Comparison of ENCODE assay signal across 12 mouse cellular contexts in the genomic region with DNA sequence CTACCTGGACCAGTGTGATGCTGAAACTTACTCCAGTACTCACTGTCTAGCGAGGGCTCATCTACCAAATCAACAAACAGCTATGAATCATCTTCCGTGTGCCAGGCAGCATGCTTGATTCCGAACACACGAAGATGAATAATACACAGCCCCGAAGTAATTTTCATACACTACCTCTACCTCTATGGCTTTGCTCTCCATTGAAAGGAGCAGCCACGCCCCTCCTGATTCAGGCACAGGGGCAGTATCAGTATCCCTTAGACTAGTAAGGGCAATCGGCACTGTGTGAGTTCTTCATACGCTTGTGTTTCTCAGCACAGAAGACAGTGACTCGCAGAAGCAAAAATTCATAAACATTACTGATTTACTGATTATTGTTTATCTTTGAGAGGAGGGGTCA. TPM values are rescaled to one million over a fixed set of nuclear protein-coding genes. Genes with fewer than 3 reads are reported as not detected.
DNase-seq lines count a peak whose midpoint lies in the region; ATAC-seq and TF ChIP-seq lines count a peak whose summit lies in the region.
"Had no signal": no experiment of that assay in that cellular context is flagged by ENCODE, and none has a peak within 500 bp of the region (broad histone marks: within the 10 kb centered on the region; RNA-seq: fewer than 3 reads in every experiment).

No protein-coding gene starts in this region.

- no peak for ATAC-seq in forebrain, postnatal 0 days
- no peak for ATAC-seq in forebrain, embryonic 11.5 days (replicated peaks; ENCODE audit: low FRiP score)
- ATAC-seq in limb, embryonic 12.5 days (ENCODE audit: insufficient number of reproducible peaks, insufficient read depth, low FRiP score, low TSS enrichment, low read depth): no peak
- peak; percentile 10; the same call in 1 of the 2 replicates for ATAC-seq in intestine, embryonic 16.5 days
- ATAC-seq in midbrain, postnatal 0 days (ENCODE audit: low FRiP score): no peak

- no peak overlapping the region for H3K27ac ChIP-seq in forebrain, postnatal 0 days (ENCODE audit: low read depth, low read length)
- no peak overlapping the region for H3K27ac ChIP-seq in forebrain, embryonic 11.5 days (ENCODE audit: low read depth, low read length)
- H3K27ac ChIP-seq in limb, embryonic 12.5 days: no peak overlapping the region
- no peak overlapping the region for H3K27ac ChIP-seq in limb, embryonic 10.5 days
- peak overlapping the region; percentile 82 for H3K27ac ChIP-seq in intestine, embryonic 16.5 days (ENCODE audit: low read length)
- no peak overlapping the region for H3K27ac ChIP-seq in midbrain, postnatal 0 days (ENCODE audit: low read depth, low read length)

- peaks cover 8% of the 10 kb centered on the region for H3K27me3 ChIP-seq in forebrain, postnatal 0 days (ENCODE audit: insufficient read depth, low read length)
- H3K27me3 ChIP-seq in forebrain, embryonic 11.5 days (ENCODE audit: control insufficient read depth, insufficient read depth, low read length): peaks cover 4% of the 10 kb centered on the region; the same call in 1 of the 2 replicates
- H3K27me3 ChIP-seq in limb, embryonic 12.5 days: peaks cover 28% of the 10 kb centered on the region
- peaks cover 31% of the 10 kb centered on the region for H3K27me3 ChIP-seq in limb, embryonic 10.5 days (ENCODE audit: low read depth, poor library complexity, severe bottlenecking)
- no peaks in the 10 kb centered on the region for H3K27me3 ChIP-seq in intestine, embryonic 16.5 days (replicated peaks; ENCODE audit: control insufficient read depth, insufficient read depth, low read length)
- peaks cover 5% of the 10 kb centered on the region; the same call in 1 of the 2 replicates for H3K27me3 ChIP-seq in midbrain, postnatal 0 days (ENCODE audit: insufficient read depth, low read length)

- WGBS in forebrain, postnatal 0 days: 62% methylated on average over 9 of the region's 9 CpGs
- WGBS in forebrain, embryonic 11.5 days: 62% methylated on average over 9 of the region's 9 CpGs
- WGBS in limb, embryonic 12.5 days: 59% methylated on average over 9 of the region's 9 CpGs
- 62% methylated on average over 9 of the region's 9 CpGs for WGBS in limb, embryonic 10.5 days
- WGBS in intestine, embryonic 16.5 days: 55% methylated on average over 9 of the region's 9 CpGs
- 66% methylated on average over 9 of the region's 9 CpGs for WGBS in midbrain, postnatal 0 days

- no peak overlapping the region for H3K4me3 ChIP-seq in forebrain, postnatal 0 days (ENCODE audit: low read depth, low read length)
- H3K4me3 ChIP-seq in forebrain, embryonic 11.5 days (ENCODE audit: low read depth, low read length): no peak overlapping the region
- peak overlapping the region; percentile 39 for H3K4me3 ChIP-seq in limb, embryonic 12.5 days (replicated peaks)
- no peak overlapping the region; the same call in 1 of the 2 replicates for H3K4me3 ChIP-seq in limb, embryonic 10.5 days
- peak overlapping the region; percentile 58 for H3K4me3 ChIP-seq in intestine, embryonic 16.5 days (ENCODE audit: low read length)
- H3K4me3 ChIP-seq in midbrain, postnatal 0 days (ENCODE audit: low read depth, low read length): no peak overlapping the region

- no peaks in the 10 kb centered on the region for H3K9me3 ChIP-seq in forebrain, postnatal 0 days (ENCODE audit: low read length)
- H3K9me3 ChIP-seq in forebrain, embryonic 11.5 days (ENCODE audit: control insufficient read depth, low read length): no peaks in the 10 kb centered on the region
- H3K9me3 ChIP-seq in limb, embryonic 12.5 days: no peaks in the 10 kb centered on the region
- no peaks in the 10 kb centered on the region for H3K9me3 ChIP-seq in limb, embryonic 10.5 days (replicated peaks)
- no peaks in the 10 kb centered on the region for H3K9me3 ChIP-seq in intestine, embryonic 16.5 days (ENCODE audit: control insufficient read depth, low read length)
- H3K9me3 ChIP-seq in midbrain, postnatal 0 days (ENCODE audit: low read length): no peaks in the 10 kb centered on the region

- H3K4me2 ChIP-seq in forebrain, postnatal 0 days (ENCODE audit: low read depth): peak overlapping the region; percentile 47; the same call in 1 of the 2 replicates
- H3K4me2 ChIP-seq in forebrain, embryonic 11.5 days (ENCODE audit: low read depth, low read length, severe bottlenecking): no peak overlapping the region
- H3K4me2 ChIP-seq in limb, embryonic 12.5 days: peak overlapping the region; percentile 76
- peak overlapping the region; percentile 67 for H3K4me2 ChIP-seq in intestine, embryonic 16.5 days (ENCODE audit: low read depth, low read length)
- peak overlapping the region; percentile 53 for H3K4me2 ChIP-seq in midbrain, postnatal 0 days (ENCODE audit: low read depth, low read length, poor library complexity, severe bottlenecking)

- H3K36me3 ChIP-seq in forebrain, postnatal 0 days (ENCODE audit: insufficient read depth): no peaks in the 10 kb centered on the region
- H3K36me3 ChIP-seq in forebrain, embryonic 11.5 days (ENCODE audit: control insufficient read depth, insufficient read depth, low read length): no peaks in the 10 kb centered on the region
- H3K36me3 ChIP-seq in limb, embryonic 12.5 days: no peaks in the 10 kb centered on the region
- H3K36me3 ChIP-seq in limb, embryonic 10.5 days: no peaks in the 10 kb centered on the region
- no peaks in the 10 kb centered on the region for H3K36me3 ChIP-seq in intestine, embryonic 16.5 days (ENCODE audit: control insufficient read depth, insufficient read depth, low read length)
- H3K36me3 ChIP-seq in midbrain, postnatal 0 days (ENCODE audit: insufficient read depth, low read length): no peaks in the 10 kb centered on the region

- no peak overlapping the region for H3K9ac ChIP-seq in forebrain, postnatal 0 days
- no peak overlapping the region for H3K9ac ChIP-seq in forebrain, embryonic 11.5 days (ENCODE audit: low read length)
- H3K9ac ChIP-seq in limb, embryonic 12.5 days (replicated peaks): no peak overlapping the region
- H3K9ac ChIP-seq in intestine, embryonic 16.5 days (ENCODE audit: low read depth, low read length): no peak overlapping the region
- H3K9ac ChIP-seq in midbrain, postnatal 0 days (replicated peaks; ENCODE audit: low read length, poor library complexity, severe bottlenecking): no peak overlapping the region

- TF ChIP-seq CTCF in forebrain, postnatal 0 days (IDR thresholded peaks at IDR 0.05; ENCODE audit: low read depth): no peak
- TF ChIP-seq CTCF in midbrain, postnatal 0 days (IDR thresholded peaks at IDR 0.05): no peak

- DNase-seq in forebrain, postnatal 0 days: no peak
- DNase-seq in forebrain, embryonic 11.5 days (ENCODE audit: low spot score): no peak
- no peak for DNase-seq in limb, embryonic 10.5 days (ENCODE audit: low spot score)
- DNase-seq in midbrain, postnatal 0 days (ENCODE audit: low spot score): no peak
- DNase-seq in urinary bladder, adult 18-20 months (ENCODE audit: low spot score in 2 of 2): no peak
- no peak for DNase-seq in retina, embryonic 14.5 days (ENCODE audit: low spot score)
- DNase-seq: right cerebral cortex, adult 18-20 months had no signal

- H3K4me1 ChIP-seq in forebrain, postnatal 0 days (ENCODE audit: insufficient read depth): no peaks in the 10 kb centered on the region
- H3K4me1 ChIP-seq in forebrain, embryonic 11.5 days (replicated peaks; ENCODE audit: control insufficient read depth, insufficient read depth, low read length): no peaks in the 10 kb centered on the region; the same call in 1 of the 2 replicates
- H3K4me1 ChIP-seq in limb, embryonic 12.5 days (replicated peaks): peaks cover 4% of the 10 kb centered on the region
- peaks cover 10% of the 10 kb centered on the region for H3K4me1 ChIP-seq in limb, embryonic 10.5 days
- peaks cover 10% of the 10 kb centered on the region for H3K4me1 ChIP-seq in intestine, embryonic 16.5 days (ENCODE audit: control insufficient read depth, insufficient read depth, low read length)
- no peaks in the 10 kb centered on the region for H3K4me1 ChIP-seq in midbrain, postnatal 0 days (ENCODE audit: insufficient read depth, low read length)

RNA-seq across cellular contexts. Expression of gene BC016579, which starts 0.6 kb away (rescaled TPM):
- 0.23 TPM in 1 of 2 replicates, not detected in the other for total RNA-seq in forebrain, postnatal 0 days (2014; rRNA removed)
- polyA plus RNA-seq in forebrain, postnatal 0 days (2015; fragmentation: Nextera tagmentation; extraction: Ambion mirVana): not detected in 2 replicates
- polyA plus RNA-seq in forebrain, embryonic 11.5 days (2014; fragmentation: Nextera tagmentation; extraction: Ambion mirVana): 0.20 TPM in 1 of 2 replicates, not detected in the other
- 0.09 and 0.19 TPM in 2 replicates for polyA plus RNA-seq in limb, embryonic 12.5 days (2016; fragmentation: Nextera tagmentation; extraction: Ambion mirVana)
- 0.11 TPM in 1 of 2 replicates, not detected in the other for polyA plus RNA-seq in limb, embryonic 10.5 days (2016; fragmentation: Nextera tagmentation; extraction: Ambion mirVana)
- 4.8 and 5.2 TPM in 2 replicates for polyA plus RNA-seq in intestine, embryonic 16.5 days (2015; fragmentation: Nextera tagmentation; extraction: Ambion mirVana)
- not detected in 2 replicates for total RNA-seq in midbrain, postnatal 0 days (2014; rRNA removed)
- polyA plus RNA-seq in midbrain, postnatal 0 days (2015; fragmentation: Nextera tagmentation; extraction: Ambion mirVana): not detected in 2 replicates
- total RNA-seq: gastrocnemius, adult 18-20 months had no signal
- polyA plus RNA-seq: adrenal gland, adult 2 months had no signal

RNA-seq across cellular contexts. Expression of gene Tmprss7, which starts 39.0 kb away (rescaled TPM):
- 0.85 and 1.3 TPM in 2 replicates for total RNA-seq in forebrain, postnatal 0 days (2014; rRNA removed)
- polyA plus RNA-seq in forebrain, postnatal 0 days (2015; fragmentation: Nextera tagmentation; extraction: Ambion mirVana): 0.43 and 0.69 TPM in 2 replicates
- 0.27 and 0.52 TPM in 2 replicates for polyA plus RNA-seq in forebrain, embryonic 11.5 days (2014; fragmentation: Nextera tagmentation; extraction: Ambion mirVana)
- polyA plus RNA-seq in limb, embryonic 12.5 days (2016; fragmentation: Nextera tagmentation; extraction: Ambion mirVana): 0.20 and 0.27 TPM in 2 replicates
- polyA plus RNA-seq in limb, embryonic 10.5 days (2016; fragmentation: Nextera tagmentation; extraction: Ambion mirVana): 0.18 TPM in 1 of 2 replicates, not detected in the other
- polyA plus RNA-seq in intestine, embryonic 16.5 days (2015; fragmentation: Nextera tagmentation; extraction: Ambion mirVana): 0.12 and 0.15 TPM in 2 replicates
- total RNA-seq in midbrain, postnatal 0 days (2014; rRNA removed): 1.2 and 1.4 TPM in 2 replicates
- polyA plus RNA-seq in midbrain, postnatal 0 days (2015; fragmentation: Nextera tagmentation; extraction: Ambion mirVana): 0.92 and 1.6 TPM in 2 replicates
- total RNA-seq: gastrocnemius, adult 18-20 months had no signal

RNA-seq across cellular contexts. Expression of gene Gcsam, which starts 44.3 kb away (rescaled TPM):
- total RNA-seq in forebrain, postnatal 0 days (2014; rRNA removed): not detected in 2 replicates
- polyA plus RNA-seq in forebrain, postnatal 0 days (2015; fragmentation: Nextera tagmentation; extraction: Ambion mirVana): not detected in 2 replicates
- polyA plus RNA-seq in forebrain, embryonic 11.5 days (2014; fragmentation: Nextera tagmentation; extraction: Ambion mirVana): 0.13 TPM in 1 of 2 replicates, not detected in the other
- 0.15 TPM in 1 of 2 replicates, not detected in the other for polyA plus RNA-seq in limb, embryonic 12.5 days (2016; fragmentation: Nextera tagmentation; extraction: Ambion mirVana)
- not detected in 2 replicates for polyA plus RNA-seq in limb, embryonic 10.5 days (2016; fragmentation: Nextera tagmentation; extraction: Ambion mirVana)
- polyA plus RNA-seq in intestine, embryonic 16.5 days (2015; fragmentation: Nextera tagmentation; extraction: Ambion mirVana): 0.12 and 0.40 TPM in 2 replicates
- not detected in 2 replicates for total RNA-seq in midbrain, postnatal 0 days (2014; rRNA removed)
- not detected in 2 replicates for polyA plus RNA-seq in midbrain, postnatal 0 days (2015; fragmentation: Nextera tagmentation; extraction: Ambion mirVana)
- total RNA-seq: left cerebral cortex, postnatal 25 days had no signal
- polyA plus RNA-seq: adrenal gland, adult 2 months had no signal

Comparison
In these comparisons a context has a peak if more than half of its experiments do, and no peak if none do; other contexts are left out.
1. H3K4me3 ChIP-seq: peak in limb, embryonic 12.5 days (single experiment) and intestine, embryonic 16.5 days (single experiment); none in forebrain, postnatal 0 days (single experiment), forebrain, embryonic 11.5 days (single experiment), limb, embryonic 10.5 days (single experiment) and midbrain, postnatal 0 days (single experiment).